Mouse (Mus musculus) MEL-GATA-1-ER (cell line): ENCODE measurements around the gene Prox2.

ENCODE experiments used
- DNase-seq: peaks from one replicate; pipeline ENCODE4 v3.0.0-alpha.2; 2012; ENCODE audit warnings: low read depth; ENCODE audit errors: extremely low read depth

Prox2 gene

GRCm38 (mm10) chr12:85131361-85131760 is 20.8 kb upstream of the Prox2 start:
- DNase-seq: no peak

GRCm38 (mm10) chr12:85129426-85129978 is 18.9 kb upstream of the Prox2 start:
- no peak for DNase-seq

GRCm38 (mm10) chr12:85126986-85127603 is 16.5 kb upstream of the Prox2 start:
- DNase-seq: no peak

- DNase-seq: no peak
Observed at GRCm38 (mm10) chr12:85124751-85125150, 14.2 kb upstream of the Prox2 start.

- no peak for DNase-seq
Observed at GRCm38 (mm10) chr12:85123645-85124044, 13.1 kb upstream of the Prox2 start.

GRCm38 (mm10) chr12:85123108-85123530 is 12.6 kb upstream of the Prox2 start:
- DNase-seq: no peak

- no peak for DNase-seq
Observed at GRCm38 (mm10) chr12:85121806-85122459, 11.4 kb upstream of the Prox2 start.

GRCm38 (mm10) chr12:85115678-85116077 is 5.1 kb upstream of the Prox2 start:
- no peak for DNase-seq

- DNase-seq: no peak
Observed at GRCm38 (mm10) chr12:85113917-85114316, 3.4 kb upstream of the Prox2 start.

GRCm38 (mm10) chr12:85113337-85113736 is 2.8 kb upstream of the Prox2 start:
- no peak for DNase-seq

GRCm38 (mm10) chr12:85112550-85113251 is 2.1 kb upstream of the Prox2 start:
- no peak for DNase-seq

GRCm38 (mm10) chr12:85110011-85110697 is 405 bp downstream of the Prox2 start:
- no peak for DNase-seq

GRCm38 (mm10) chr12:85109426-85109825 is 1.1 kb downstream of the Prox2 start:
- no peak for DNase-seq

- DNase-seq: no peak
Observed at GRCm38 (mm10) chr12:85108643-85109042, 1.9 kb downstream of the Prox2 start.

- no peak for DNase-seq
Observed at GRCm38 (mm10) chr12:85106292-85106691, 4.3 kb downstream of the Prox2 start.

- DNase-seq: no peak
Observed at GRCm38 (mm10) chr12:85104789-85105188, 5.8 kb downstream of the Prox2 start.

GRCm38 (mm10) chr12:85103096-85103495 is 7.5 kb downstream of the Prox2 start:
- DNase-seq: no peak

- no peak for DNase-seq
Observed at GRCm38 (mm10) chr12:85101521-85102106, 8.9 kb downstream of the Prox2 start.

GRCm38 (mm10) chr12:85101001-85101400 is 9.6 kb downstream of the Prox2 start:
- no peak for DNase-seq

- DNase-seq: no peak
Observed at GRCm38 (mm10) chr12:85095859-85096258, 14.7 kb downstream of the Prox2 start.

- DNase-seq: no peak
Observed at GRCm38 (mm10) chr12:85095146-85095545, 15.4 kb downstream of the Prox2 start.
